Mouse (Mus musculus): ENCODE results near the gene Stim2.

GRCm38 (mm10) chr5:54113284-54113683 is 115.0 kb downstream of the Stim2 start:
- TF ChIP-seq CEBPB (IDR thresholded peaks at IDR 0.05; ENCODE audit: insufficient read depth, poor library complexity, severe bottlenecking): no peak
- TF ChIP-seq POLR2AphosphoS2 (IDR thresholded peaks at IDR 0.05; ENCODE audit: insufficient read length, low read depth): no peak
- TF ChIP-seq POLR2A (IDR thresholded peaks at IDR 0.05; ENCODE audit: insufficient read length, low read depth): no peak
- no peak for TF ChIP-seq TCF12 (IDR thresholded peaks at IDR 0.05; ENCODE audit: insufficient read depth, poor library complexity, severe bottlenecking)
- no peak for TF ChIP-seq TCF3 (IDR thresholded peaks at IDR 0.05; ENCODE audit: insufficient read length, low read depth)
- no peak for TF ChIP-seq E2F4 (IDR thresholded peaks at IDR 0.05; ENCODE audit: insufficient read depth)
- TF ChIP-seq REST (IDR thresholded peaks at IDR 0.05; ENCODE audit: insufficient read depth, insufficient read length): no peak
- no peak for TF ChIP-seq USF1 (IDR thresholded peaks at IDR 0.05; ENCODE audit: low read depth)
- TF ChIP-seq MYOD1 (IDR thresholded peaks at IDR 0.05; ENCODE audit: control insufficient read depth in 1 of 3, insufficient read length in 2 of 3, low read depth in 2 of 3): no peak
- no peak for TF ChIP-seq MAX (IDR thresholded peaks at IDR 0.05; ENCODE audit: low read depth)

Data from myocyte (in vitro differentiated cells).